Mouse (Mus musculus) intestine, embryonic 16.5 days (tissue): ENCODE results near the gene Gramd4. TPM values are rescaled to one million over a fixed set of nuclear protein-coding genes. Genes with fewer than 3 reads are reported as not detected.

Experiments used
- ATAC-seq: fragments of 200-750 bp; cut with Nextera tagmentation; 2 replicates; pipeline ENCODE4 v1.8.0; 2017; ENCODE audit warnings: moderate TSS enrichment, moderate library complexity
- H3K27ac ChIP-seq: fragments of 300-500 bp; sonication (generic); 2 replicates; pipeline ENCODE4 v1.5.1; 2014; ENCODE audit warnings: mild to moderate bottlenecking, low read length
- H3K27me3 ChIP-seq: fragments of 300-500 bp; sonication (generic); replicated peaks from 2 replicates; pipeline ENCODE4 v1.6.1; 2014; ENCODE audit warnings: low read length, control low read depth, mixed read lengths; ENCODE audit not compliant: control insufficient read depth, insufficient read depth
- H3K36me3 ChIP-seq: fragments of 300-500 bp; sonication (generic); 2 replicates; pipeline ENCODE4 v1.6.1; 2014; ENCODE audit warnings: low read length, control low read depth; ENCODE audit not compliant: control insufficient read depth, insufficient read depth
- H3K4me1 ChIP-seq: fragments of 300-500 bp; sonication (generic); 2 replicates; pipeline ENCODE4 v1.6.1; 2014; ENCODE audit warnings: low read length, control low read depth, mixed read lengths; ENCODE audit not compliant: control insufficient read depth, insufficient read depth
- H3K4me2 ChIP-seq: fragments of 300-500 bp; sonication (generic); 2 replicates; pipeline ENCODE4 v1.6.1; 2014; ENCODE audit warnings: low read depth, low read length, control low read depth
- H3K4me3 ChIP-seq: fragments of 300-500 bp; sonication (generic); 2 replicates; pipeline ENCODE4 v1.5.1; 2014; ENCODE audit warnings: mild to moderate bottlenecking, low read length
- H3K9ac ChIP-seq: fragments of 300-500 bp; sonication (generic); 2 replicates; pipeline ENCODE4 v1.6.1; 2014; ENCODE audit warnings: low read depth, low read length
- H3K9me3 ChIP-seq: fragments of 300-500 bp; sonication (generic); 2 replicates; pipeline ENCODE4 v1.6.1; 2016; ENCODE audit warnings: low read length, control low read depth; ENCODE audit not compliant: control insufficient read depth
- WGBS: fragments of 180-500 bp; shearing (Covaris S2); extraction: QIAGEN DNeasy Blood & Tissue Kit; methylation state at CpG from one replicate; pipeline ENCODE4 v1.1.7; 2014; 5-methylcytosine and 5-hydroxymethylcytosine counted together
- polyA plus RNA-seq: library from polyadenylated mRNA; unstranded; fragments of >200 nt; fragmentation: Nextera tagmentation; extraction: Ambion mirVana; gene quantifications from 2 replicates; pipeline ENCODE4 v1.2.1, GENCODE M21; 2015

Gene Gramd4
- polyA plus RNA-seq, 1 experiment from 2014 or later: 9.1 TPM

DNA sequence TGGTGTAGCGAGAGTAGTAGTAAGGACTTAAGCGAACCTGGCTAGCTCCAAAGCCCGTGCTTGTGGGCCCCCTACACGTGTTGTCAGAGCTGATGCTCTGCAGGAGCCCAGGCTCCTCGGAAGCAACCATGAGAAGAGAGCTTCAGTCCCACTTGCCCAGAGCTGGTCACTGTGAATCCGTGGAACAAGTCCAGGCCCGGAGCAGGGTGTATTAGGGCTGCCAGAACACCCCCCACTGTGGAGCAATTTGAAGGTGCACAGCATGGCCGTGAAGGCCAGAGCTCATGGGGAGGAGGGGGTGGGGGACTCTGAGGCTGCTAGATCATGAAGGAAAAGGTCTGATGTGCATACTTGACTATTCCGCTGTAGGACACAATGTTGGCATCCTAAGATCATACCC lies 44.1 kb downstream of the Gramd4 start:
- Histone ChIP-seq H3K4me3 (no peak overlapping the region), H3K4me1 (0 out of 2 replicates have a peak, but pooled peaks cover 5% of the 10 kb centered on the region), H3K27me3 (no peaks in the 10 kb centered on the region), H3K36me3 (no peaks in the 10 kb centered on the region), H3K9me3 (no peaks in the 10 kb centered on the region), H3K27ac (no peak overlapping the region), H3K4me2 (no peak overlapping the region), H3K9ac (no peak overlapping the region)
- 74% methylated on average over 9 of the region's 9 CpGs for WGBS
- no peak for ATAC-seq

DNA sequence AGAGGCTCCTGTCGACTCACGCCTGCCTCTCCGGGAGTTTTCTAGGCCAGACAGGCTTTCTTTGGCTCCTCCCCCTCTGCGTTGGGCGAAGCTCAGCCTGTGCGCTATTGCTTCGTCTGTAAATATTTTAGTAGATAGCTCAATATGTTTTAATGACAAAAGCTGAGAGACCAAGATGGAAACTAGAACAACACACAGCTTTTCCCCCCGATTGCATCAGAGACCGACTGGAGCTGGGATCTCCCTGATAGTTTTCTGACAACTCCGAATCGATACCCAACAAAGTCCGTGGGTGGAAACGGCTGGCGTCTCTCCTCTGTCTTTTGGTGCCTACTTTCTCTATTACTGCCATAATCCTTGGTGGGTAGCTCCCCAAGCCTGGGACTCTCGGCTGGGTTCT lies 44.8 kb downstream of the Gramd4 start:
- no peak overlapping the region for H3K4me3 ChIP-seq
- no peak overlapping the region for H3K27ac ChIP-seq
- H3K9me3 ChIP-seq: no peaks in the 10 kb centered on the region
- 89% methylated on average over 15 of the region's 15 CpGs for WGBS
- 0 out of 2 replicates have a peak, but pooled peaks cover 5% of the 10 kb centered on the region for H3K4me1 ChIP-seq
- no peaks in the 10 kb centered on the region for H3K36me3 ChIP-seq
- H3K4me2 ChIP-seq: no peak overlapping the region
- no peaks in the 10 kb centered on the region for H3K27me3 ChIP-seq
- no peak overlapping the region for H3K9ac ChIP-seq
- ATAC-seq: no peak

DNA sequence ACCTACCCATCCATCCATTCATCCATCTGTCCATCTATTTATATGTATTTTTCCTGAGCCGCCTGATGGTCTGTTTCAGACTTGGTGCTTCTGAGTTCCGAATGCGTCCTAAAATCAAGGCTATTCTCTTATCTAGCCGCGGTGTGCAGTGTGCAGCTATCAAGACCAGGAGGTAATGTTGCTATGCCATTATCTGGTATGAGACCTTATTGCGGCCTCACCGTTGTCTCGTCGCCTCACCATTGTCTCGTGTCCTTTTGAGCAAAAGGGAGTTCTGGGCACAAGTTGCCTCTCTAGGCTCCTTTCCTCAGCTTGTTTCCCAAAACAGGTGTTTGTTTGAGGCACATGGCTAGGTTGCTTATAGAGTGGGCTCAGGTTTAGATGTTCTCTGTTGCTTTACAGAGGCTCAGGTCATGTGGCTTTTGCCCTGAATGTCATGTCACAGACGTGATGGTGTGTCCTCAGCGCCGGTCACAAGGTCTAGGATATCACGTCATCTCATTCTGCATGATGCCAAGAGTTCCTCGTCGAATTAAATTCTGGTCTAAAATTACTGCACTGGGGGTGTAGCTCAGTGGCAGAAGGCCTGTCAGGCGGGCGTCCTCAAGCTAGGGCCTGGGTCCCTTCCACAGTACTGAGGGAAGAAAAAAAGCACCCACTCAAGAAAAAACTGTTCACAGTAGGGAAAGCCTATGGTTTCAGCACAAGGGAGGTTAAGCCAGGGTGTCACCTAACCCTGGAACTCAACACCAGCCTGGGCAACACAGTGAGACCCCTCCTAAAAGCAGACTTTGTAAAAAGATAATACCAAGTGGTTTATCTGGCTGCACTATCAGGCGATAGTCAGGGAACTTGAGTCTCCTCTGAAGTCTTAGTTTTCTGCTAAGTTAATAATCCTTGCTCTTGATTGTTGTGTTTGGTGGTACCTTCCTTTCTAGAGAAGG lies 47.2 kb downstream of the Gramd4 start:
- H3K4me3 ChIP-seq: no peak overlapping the region
- H3K36me3 ChIP-seq: no peaks in the 10 kb centered on the region
- H3K27ac ChIP-seq: no peak overlapping the region
- no peak overlapping the region for H3K9ac ChIP-seq
- H3K27me3 ChIP-seq: no peaks in the 10 kb centered on the region
- H3K4me2 ChIP-seq: no peak overlapping the region
- H3K4me1 ChIP-seq: 0 out of 2 replicates have a peak, but pooled peaks cover 5% of the 10 kb centered on the region
- no peaks in the 10 kb centered on the region for H3K9me3 ChIP-seq
- 90% methylated on average over 19 of the region's 19 CpGs for WGBS
- peak; percentile 61; the same call in 1 of the 2 replicates for ATAC-seq

DNA sequence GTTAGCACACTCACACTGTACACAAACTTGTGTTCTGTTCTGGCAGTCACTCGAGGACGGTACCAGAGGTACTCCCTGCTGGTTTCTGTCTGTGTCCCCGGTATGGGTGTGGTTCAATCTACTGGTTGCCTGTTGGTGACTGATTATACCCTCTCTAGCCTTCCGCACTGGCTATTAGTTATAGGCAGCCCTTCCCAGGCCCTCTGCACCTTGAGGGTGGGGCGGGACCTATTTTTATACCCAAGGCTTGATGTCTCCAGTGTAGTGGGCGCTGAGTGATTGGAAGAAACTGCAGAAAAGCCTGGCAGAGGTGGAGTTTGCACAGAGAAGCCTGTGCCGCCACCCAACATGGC lies 47.8 kb downstream of the Gramd4 start:
- H3K9me3 ChIP-seq: no peaks in the 10 kb centered on the region
- H3K27me3 ChIP-seq: no peaks in the 10 kb centered on the region
- no peak overlapping the region for H3K27ac ChIP-seq
- H3K9ac ChIP-seq: no peak overlapping the region
- 81% methylated on average over 7 of the region's 7 CpGs for WGBS
- H3K36me3 ChIP-seq: no peaks in the 10 kb centered on the region
- ATAC-seq: peak; percentile 84
- H3K4me2 ChIP-seq: no peak overlapping the region
- H3K4me3 ChIP-seq: no peak overlapping the region
- 0 out of 2 replicates have a peak, but pooled peaks cover 5% of the 10 kb centered on the region for H3K4me1 ChIP-seq

DNA sequence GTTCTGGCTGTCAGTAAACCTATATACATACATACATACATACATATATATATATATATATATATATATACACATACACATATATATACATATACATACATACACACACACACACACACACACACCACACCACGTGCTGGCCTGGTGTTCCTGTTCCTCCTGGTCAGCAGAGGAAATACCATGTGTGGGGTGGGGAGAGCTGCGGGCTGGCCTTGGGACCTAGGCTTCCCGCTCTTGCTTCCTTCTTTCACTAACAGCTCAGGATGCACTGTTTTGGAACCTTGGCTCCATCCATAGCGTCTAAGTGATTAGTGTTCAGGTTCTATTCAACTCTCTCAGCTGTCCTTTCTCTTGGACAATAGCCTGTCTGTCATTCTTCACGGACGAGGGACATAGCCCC lies 48.3 kb downstream of the Gramd4 start:
- no peak overlapping the region for H3K27ac ChIP-seq
- 0 out of 2 replicates have a peak, but pooled peaks cover 2% of the 10 kb centered on the region for H3K4me1 ChIP-seq
- no peak overlapping the region for H3K4me2 ChIP-seq
- H3K36me3 ChIP-seq: no peaks in the 10 kb centered on the region
- H3K9me3 ChIP-seq: no peaks in the 10 kb centered on the region
- H3K9ac ChIP-seq: no peak overlapping the region
- H3K4me3 ChIP-seq: no peak overlapping the region
- H3K27me3 ChIP-seq: no peaks in the 10 kb centered on the region
- ATAC-seq: no peak
- 68% methylated on average over 6 of the region's 6 CpGs for WGBS

DNA sequence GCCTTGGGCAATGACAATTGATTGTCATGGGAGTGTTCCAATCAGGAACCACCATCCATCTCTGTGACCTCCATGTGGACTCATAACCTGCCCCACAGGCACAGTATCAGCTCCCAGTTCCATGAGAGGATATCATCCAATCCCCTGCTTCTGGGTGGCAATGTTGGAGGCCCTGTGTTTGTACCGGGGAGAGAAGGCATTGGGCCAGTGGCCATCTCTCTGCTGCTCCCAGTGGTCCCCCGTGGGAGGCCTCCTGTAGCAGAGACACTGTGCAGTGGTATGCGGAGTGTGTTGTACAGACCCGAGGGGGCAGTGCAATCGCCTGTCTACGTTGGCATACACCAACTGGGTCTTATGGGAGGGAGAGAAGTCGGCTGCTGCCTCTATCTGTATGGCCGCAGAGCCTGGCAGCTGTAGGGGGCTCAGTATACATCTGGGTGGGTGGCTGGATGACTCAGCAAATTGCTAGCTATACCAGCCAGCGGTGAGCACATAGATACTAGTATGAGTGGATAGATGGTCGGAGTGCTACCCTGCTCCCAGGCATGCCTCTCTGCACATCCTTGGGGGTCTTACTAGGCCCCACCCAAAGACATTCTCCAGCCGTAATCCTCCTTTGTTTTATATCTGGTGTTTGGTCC lies 50.5 kb downstream of the Gramd4 start:
- Histone ChIP-seq H3K4me2 (no peak overlapping the region), H3K9me3 (no peaks in the 10 kb centered on the region), H3K4me3 (no peak overlapping the region), H3K9ac (no peak overlapping the region), H3K27me3 (no peaks in the 10 kb centered on the region), H3K36me3 (no peaks in the 10 kb centered on the region), H3K27ac (no peak overlapping the region), H3K4me1 (peaks cover 8% of the 10 kb centered on the region)
- 80% methylated on average over 11 of the region's 11 CpGs for WGBS
- ATAC-seq: no peak

DNA sequence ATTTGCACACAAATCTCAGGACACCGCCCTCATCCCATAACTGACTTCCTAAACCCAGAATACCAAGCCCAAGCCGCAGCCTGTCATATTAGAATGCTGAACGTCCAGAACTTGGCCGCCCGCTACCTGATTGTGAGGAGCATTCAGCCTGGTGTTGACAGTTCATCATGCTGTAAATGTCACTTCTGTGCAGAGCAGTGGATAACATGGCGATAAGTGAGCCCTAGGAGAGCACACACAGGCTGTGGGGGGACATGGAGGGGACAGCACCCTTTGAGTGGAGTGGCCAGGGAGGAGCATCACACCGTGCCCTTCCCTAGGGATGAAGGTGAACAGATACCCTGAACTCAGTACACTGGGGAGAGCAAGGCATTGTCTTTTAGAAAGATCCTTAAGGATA lies 51.8 kb downstream of the Gramd4 start:
- H3K27ac ChIP-seq: no peak overlapping the region
- no peak overlapping the region for H3K4me3 ChIP-seq
- H3K9me3 ChIP-seq: no peaks in the 10 kb centered on the region
- no peaks in the 10 kb centered on the region for H3K27me3 ChIP-seq
- WGBS: 85% methylated on average over 7 of the region's 7 CpGs
- H3K36me3 ChIP-seq: no peaks in the 10 kb centered on the region
- ATAC-seq: no peak
- no peak overlapping the region for H3K9ac ChIP-seq
- H3K4me1 ChIP-seq: peaks cover 16% of the 10 kb centered on the region
- no peak overlapping the region for H3K4me2 ChIP-seq

DNA sequence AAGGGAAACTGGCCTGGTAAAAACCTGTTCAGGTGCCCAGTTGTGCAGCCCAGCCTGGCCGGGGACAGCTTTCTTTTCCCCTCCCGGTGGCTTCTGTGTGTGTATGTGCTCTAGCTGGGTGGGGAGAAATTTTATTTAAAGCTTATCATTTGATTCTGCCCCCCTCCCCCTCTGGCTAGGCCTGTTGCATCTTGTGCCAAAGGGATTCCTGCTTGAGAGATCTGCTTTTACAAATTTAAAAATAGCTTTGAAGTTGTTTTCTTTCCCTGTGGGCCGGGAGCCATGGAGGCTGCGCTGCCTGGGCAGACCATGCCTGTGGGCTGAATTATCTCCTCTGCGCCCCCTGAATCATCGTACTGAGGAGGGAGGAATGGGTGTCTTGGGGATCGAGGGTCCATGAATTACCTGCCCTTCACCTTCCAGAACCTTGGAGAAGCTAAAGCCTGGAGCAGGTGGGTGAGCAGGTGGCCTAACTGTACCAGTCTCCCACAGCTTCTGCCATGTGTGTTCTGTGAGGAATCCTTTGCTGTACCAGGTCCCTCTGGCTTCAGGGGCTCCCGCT lies 52.2 kb downstream of the Gramd4 start:
- no peaks in the 10 kb centered on the region for H3K36me3 ChIP-seq
- no peak overlapping the region for H3K4me3 ChIP-seq
- peaks cover 16% of the 10 kb centered on the region for H3K4me1 ChIP-seq
- 77% methylated on average over 8 of the region's 8 CpGs for WGBS
- no peak overlapping the region for H3K27ac ChIP-seq
- ATAC-seq: no peak
- no peaks in the 10 kb centered on the region for H3K9me3 ChIP-seq
- H3K27me3 ChIP-seq: no peaks in the 10 kb centered on the region
- H3K4me2 ChIP-seq: no peak overlapping the region
- no peak overlapping the region for H3K9ac ChIP-seq

DNA sequence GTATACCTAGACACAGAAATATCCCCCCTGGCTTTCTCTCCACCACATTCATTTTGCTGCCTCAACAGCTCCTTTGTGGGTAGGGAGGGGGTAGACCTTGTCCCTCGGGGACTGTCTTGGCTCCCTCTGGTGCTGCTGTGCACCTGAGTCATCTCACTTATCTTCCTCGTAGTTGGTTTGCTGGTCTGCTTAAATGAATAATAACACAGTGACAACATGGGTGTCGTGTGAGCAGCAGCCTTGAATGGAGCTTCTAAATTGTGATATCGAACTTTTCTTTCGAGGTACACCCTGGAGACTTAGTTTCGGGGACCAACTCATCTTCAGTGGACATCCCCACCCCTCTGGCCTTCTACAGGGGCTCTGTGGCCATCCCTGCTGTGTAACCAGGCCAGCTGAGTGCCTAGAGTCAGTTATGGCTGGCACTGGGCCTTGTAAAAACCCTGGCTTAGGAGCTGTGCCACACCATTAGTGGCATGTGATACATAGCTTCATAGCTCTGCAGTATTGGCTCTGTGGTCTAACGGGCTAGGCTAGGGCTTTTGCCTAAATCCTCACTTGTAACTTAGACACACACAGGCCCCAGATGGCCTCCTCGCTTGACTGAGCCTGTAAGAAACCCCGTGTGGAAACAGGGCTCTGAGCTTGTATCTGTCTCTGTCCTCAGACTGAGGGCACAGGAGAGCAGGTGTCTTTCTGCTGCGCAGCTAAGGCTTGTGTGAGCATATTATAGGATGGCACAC lies 53.0 kb downstream of the Gramd4 start:
- Histone ChIP-seq H3K4me2 (no peak overlapping the region), H3K9me3 (no peaks in the 10 kb centered on the region), H3K4me3 (no peak overlapping the region), H3K36me3 (no peaks in the 10 kb centered on the region), H3K27me3 (no peaks in the 10 kb centered on the region), H3K9ac (no peak overlapping the region), H3K27ac (no peak overlapping the region), H3K4me1 (peaks cover 16% of the 10 kb centered on the region)
- ATAC-seq: no peak
- 83% methylated on average over 10 of the region's 10 CpGs for WGBS
